Mouse (Mus musculus) macrophage (primary cell): ENCODE data around the gene Tnfrsf14. TPM values are rescaled to one million over a fixed set of nuclear protein-coding genes. Genes with fewer than 3 reads are reported as not detected.

Experiments
- H3K27ac ChIP-seq: fragments of 350-480 bp; formaldehyde crosslinking; 2 replicates; pipeline ENCODE4 v1.9.0; 2021
- H3K36me3 ChIP-seq: fragments of 350-480 bp; formaldehyde crosslinking; 2 replicates; pipeline ENCODE4 v1.9.0; 2021; ENCODE audit errors: inconsistent target
- H3K4me3 ChIP-seq: fragments of 350-480 bp; formaldehyde crosslinking; 2 replicates; pipeline ENCODE4 v1.9.0; 2021; ENCODE audit errors: inconsistent target
- H3K79me2 ChIP-seq: fragments of 350-480 bp; formaldehyde crosslinking; 2 replicates; pipeline ENCODE4 v1.9.0; 2021; ENCODE audit errors: inconsistent target
- WGBS: methylation state at CpG from one replicate; pipeline ENCODE4 v1.1.7; 2026; ENCODE audit warnings: inconsistent platforms; ENCODE audit not compliant: missing documents; 5-methylcytosine and 5-hydroxymethylcytosine counted together
- polyA plus RNA-seq: library from polyadenylated mRNA; stranded (reverse); fragments of 250-400 nt; gene quantifications from 3 replicates; pipeline ENCODE4 v1.2.4, GENCODE M21; 2018; ENCODE audit warnings: inconsistent platforms

Gene Tnfrsf14
- polyA plus RNA-seq, 1 experiment from 2014 or later = 64.4 TPM

DNA sequence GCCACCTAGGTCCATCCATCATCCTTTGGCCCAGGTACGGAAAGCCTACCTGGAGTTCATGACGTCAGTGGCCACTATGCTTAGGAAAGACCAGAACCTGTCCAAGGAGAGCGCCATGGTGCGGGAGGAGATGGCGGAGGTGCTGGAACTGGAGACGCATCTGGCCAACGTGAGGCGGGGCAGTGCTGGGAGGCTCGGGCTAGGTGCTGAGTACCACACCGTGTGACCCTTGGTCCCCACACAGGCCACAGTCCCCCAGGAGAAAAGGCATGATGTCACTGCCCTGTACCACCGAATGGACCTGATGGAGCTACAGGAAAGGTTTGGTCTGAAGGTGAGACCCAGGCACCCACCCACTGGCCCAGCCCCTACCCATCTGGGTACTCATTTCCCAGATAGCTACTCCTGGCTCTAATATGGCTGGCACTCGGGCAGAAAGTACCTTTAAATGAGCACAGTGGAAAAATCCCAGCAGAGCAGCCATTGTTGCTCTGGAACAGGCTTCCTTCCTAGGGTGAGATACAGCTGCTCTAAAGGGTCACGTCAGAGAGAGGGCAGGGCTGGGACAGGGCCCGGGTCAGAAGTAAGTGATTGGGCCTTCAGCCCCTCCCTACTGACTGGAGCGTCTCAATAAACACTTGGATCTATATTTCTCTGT is 40.6 kb downstream of the Tnfrsf14 start:
- H3K79me2 ChIP-seq = no peaks in the 10 kb centered on the region
- no peak overlapping the region for H3K4me3 ChIP-seq
- WGBS = 88% methylated on average over 15 of the region's 15 CpGs
- no peak overlapping the region for H3K27ac ChIP-seq
- no peaks in the 10 kb centered on the region for H3K36me3 ChIP-seq

DNA sequence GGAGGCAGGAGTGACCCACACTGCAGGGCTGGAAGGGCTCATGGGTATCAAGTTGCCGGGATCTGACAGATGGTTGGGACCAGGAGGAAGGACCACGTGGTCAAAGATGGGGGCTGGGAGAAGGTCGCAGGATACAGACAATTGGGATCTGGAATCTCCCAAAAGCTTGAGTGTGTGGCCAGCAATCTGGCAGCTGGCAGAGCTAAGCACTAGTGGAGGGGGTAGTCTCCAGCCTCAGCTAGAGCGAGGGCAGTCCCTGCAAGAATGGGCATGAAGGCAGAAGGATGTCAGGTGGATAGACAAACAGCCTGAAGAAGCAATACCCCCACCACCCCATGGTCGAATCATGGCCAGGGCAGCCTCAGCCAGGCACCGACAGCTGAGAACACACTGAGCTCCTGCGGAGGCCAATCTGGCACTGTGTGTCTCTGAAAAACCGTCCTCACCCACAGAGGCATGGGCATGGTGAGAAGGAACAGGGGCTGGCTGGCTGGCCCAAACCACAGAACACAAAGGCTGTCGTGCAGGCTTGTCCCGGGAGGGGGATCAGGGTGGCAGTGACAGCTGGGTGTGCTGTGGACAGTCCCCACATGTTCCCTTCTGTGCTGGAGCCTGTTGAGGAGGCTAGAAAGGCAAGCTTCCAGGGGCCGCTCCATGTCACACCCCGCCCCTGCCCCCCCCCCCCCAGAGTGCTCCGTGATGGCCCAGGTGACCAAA is 41.3 kb downstream of the Tnfrsf14 start:
- Histone ChIP-seq H3K4me3 (no peak overlapping the region), H3K79me2 (no peaks in the 10 kb centered on the region), H3K27ac (no peak overlapping the region), H3K36me3 (no peaks in the 10 kb centered on the region)
- WGBS = 67% methylated on average over 12 of the region's 13 CpGs

DNA sequence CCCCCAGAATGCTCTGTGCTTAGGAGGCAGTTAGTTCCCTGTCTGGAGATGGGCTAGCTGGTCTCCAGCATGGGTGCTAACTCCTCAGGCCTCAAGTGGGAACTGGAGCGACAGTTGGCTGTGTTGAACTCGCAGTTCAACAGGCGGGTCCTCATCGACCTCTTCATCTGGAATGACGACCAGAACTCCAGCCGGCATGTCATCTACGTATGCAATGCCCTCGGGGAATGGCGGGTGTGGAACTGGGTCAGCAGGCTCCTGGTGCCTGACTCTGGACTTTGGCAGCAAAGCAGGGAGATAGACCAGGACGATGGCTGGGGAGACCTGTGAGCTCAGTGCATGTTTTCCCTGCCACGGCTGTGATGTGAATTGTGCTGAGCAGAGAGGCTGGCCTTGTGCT is 42.9 kb downstream of the Tnfrsf14 start:
- no peak overlapping the region for H3K4me3 ChIP-seq
- no peaks in the 10 kb centered on the region for H3K79me2 ChIP-seq
- 96% methylated on average over 11 of the region's 11 CpGs for WGBS
- H3K36me3 ChIP-seq = no peaks in the 10 kb centered on the region
- no peak overlapping the region for H3K27ac ChIP-seq

DNA sequence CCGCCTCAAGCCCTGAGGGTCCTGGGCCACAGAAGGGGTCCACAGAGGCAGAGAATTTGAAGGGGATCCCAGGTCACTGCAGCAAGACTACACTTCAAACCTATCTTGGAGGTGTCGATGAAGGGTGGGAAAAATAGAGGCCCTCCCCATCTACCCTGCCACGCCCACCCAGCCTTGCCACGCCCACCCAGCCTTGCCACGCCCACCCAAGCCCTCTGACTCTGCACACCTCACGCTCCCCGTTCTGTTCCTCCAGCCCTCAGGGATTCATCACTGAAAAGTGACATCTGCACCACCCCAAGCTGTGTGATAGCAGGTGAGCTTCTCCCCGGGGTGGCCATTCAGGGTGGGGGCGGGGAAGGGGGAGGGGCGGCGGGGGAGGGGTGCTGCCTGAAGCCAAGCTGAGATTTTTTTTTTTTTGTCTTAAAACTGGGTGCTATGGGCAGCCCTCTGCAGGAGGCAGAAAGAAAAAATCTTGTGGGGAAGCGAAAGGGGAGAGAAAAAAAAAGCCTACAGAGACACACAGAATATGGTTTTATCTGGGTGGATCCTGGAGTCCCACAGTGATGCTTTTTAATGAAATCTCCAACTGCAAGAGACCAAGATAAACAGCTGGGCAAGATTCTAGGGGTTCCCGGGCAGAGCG is 46.2 kb downstream of the Tnfrsf14 start:
- no peak overlapping the region for H3K27ac ChIP-seq

DNA sequence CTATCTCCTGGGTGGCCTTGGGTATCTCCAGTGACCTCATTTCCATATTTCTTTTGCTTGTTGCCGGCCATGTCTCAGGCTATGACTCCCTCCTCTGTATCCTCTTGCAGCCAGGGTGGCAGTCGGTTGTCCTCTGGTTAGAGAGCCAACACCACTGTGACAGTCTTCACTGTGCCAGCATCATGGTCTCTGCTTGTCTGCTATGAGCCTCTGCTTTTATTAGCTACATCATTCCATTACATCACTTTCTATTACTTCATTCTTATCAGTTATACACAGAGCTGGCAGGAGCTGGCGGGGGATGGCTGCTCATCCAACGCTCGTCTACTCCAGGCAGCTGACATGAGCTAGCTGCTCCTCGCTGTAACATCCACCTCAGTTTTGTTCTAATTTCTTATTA is 47.6 kb downstream of the Tnfrsf14 start:
- Histone ChIP-seq H3K4me3 (no peak overlapping the region), H3K79me2 (no peaks in the 10 kb centered on the region), H3K27ac (no peak overlapping the region), H3K36me3 (no peaks in the 10 kb centered on the region)
- WGBS = 78% methylated on average over 6 of the region's 6 CpGs

More for the DNA sequence above, 46.2 kb downstream of the Tnfrsf14 start:
- Histone ChIP-seq H3K79me2 (no peaks in the 10 kb centered on the region), H3K4me3 (no peak overlapping the region), H3K36me3 (no peaks in the 10 kb centered on the region)
- 44% methylated on average over 7 of the region's 14 CpGs for WGBS

DNA sequence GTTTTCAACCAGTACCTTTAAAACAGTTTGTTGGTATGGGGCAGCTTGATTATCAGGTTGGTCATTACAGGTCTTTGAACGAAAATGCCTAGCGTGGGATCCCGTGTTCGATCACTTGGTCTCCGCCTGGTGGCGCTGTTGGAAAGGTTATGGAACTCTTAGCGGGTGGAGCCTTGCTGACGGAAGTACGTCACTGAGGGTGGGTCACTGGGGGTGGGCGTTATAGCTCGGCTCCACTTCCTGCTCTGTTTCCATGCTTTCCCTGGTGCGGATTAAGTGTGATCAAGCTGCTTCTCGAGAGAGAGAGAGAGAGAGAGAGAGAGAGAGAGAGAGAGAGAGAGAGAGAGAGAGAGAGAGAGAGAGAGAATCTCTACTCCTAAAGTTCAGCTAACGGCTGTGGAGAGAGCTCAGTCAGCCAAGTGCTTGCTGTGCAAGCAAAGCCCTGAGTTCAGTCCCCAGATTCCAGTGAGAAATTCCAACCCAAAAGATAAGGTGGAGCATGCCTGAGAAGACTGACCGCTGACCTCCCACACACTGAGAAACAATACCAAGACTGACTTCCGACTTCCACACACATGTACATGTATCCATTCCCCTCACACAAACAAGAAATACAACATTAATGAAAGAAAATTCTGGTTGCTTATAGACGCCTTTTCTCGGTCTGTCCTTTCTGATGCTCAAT is 50.4 kb downstream of the Tnfrsf14 start:
- WGBS = 12% methylated on average over 17 of the region's 18 CpGs
- H3K79me2 ChIP-seq = no peaks in the 10 kb centered on the region
- H3K36me3 ChIP-seq = no peaks in the 10 kb centered on the region
- H3K4me3 ChIP-seq = peak overlapping the region; percentile 13; the same call in 1 of the 2 replicates
- 0 out of 2 replicates have a peak overlapping the region, but pooled peaks have one; percentile 15 for H3K27ac ChIP-seq

DNA sequence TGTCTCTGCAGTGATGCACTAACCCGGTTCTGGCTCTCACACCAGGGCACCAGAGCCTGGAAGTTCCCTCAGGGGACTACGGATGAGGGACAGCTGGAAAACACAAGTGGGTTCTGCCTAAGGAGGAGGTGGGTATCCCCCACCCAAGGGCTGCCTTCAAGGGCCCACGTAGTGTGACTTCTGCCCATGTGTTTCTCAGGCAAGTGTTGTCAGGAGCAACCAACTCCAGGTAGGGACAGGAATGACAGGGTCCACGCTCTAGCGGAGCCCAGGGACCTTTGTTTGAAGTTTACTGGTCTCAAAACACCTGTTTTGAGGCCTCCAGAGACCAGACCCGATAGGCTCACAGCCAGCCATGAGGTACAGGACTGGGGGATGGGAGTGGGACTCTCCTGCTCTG is 55.2 kb downstream of the Tnfrsf14 start:
- Histone ChIP-seq H3K4me3 (no peak overlapping the region), H3K79me2 (no peaks in the 10 kb centered on the region), H3K36me3 (no peaks in the 10 kb centered on the region), H3K27ac (no peak overlapping the region)
- WGBS = 87% methylated on average over 6 of the region's 6 CpGs

Other genes with a start within 250 kb of the Tnfrsf14 start
- gene Ttc34, start 91.1 kb downstream of the Tnfrsf14 start, polyA plus RNA-seq = not detected in 3 replicates
- gene Mmel1, start 59.0 kb downstream of the Tnfrsf14 start, polyA plus RNA-seq = not detected in 3 replicates
- 41.3 to 98.7 TPM (median 69.7 TPM) in 3 replicates for gene Fam213b, start 29.4 kb downstream of the Tnfrsf14 start, polyA plus RNA-seq
- not detected in 3 replicates for gene Hes5, start 32.4 kb upstream of the Tnfrsf14 start, polyA plus RNA-seq
- 8.1 to 15.0 TPM (median 11.7 TPM) in 3 replicates for gene Pank4, start 35.6 kb upstream of the Tnfrsf14 start, polyA plus RNA-seq
- gene Plch2, start 128.2 kb upstream of the Tnfrsf14 start, polyA plus RNA-seq = not detected in 3 replicates
- gene Pex10, start 138.5 kb upstream of the Tnfrsf14 start, polyA plus RNA-seq = 5.8 to 6.4 TPM (median 6.0 TPM) in 3 replicates
- 88.9 to 154 TPM (median 110 TPM) in 3 replicates for gene Rer1, start 157.8 kb upstream of the Tnfrsf14 start, polyA plus RNA-seq
- gene Morn1, start 158.0 kb upstream of the Tnfrsf14 start, polyA plus RNA-seq = 0.93 to 6.7 TPM (median 1.7 TPM) in 3 replicates